Mouse (Mus musculus) brain, embryonic 18.5 days (tissue): ENCODE measurements around the gene Trim75.

Source experiments
- DNase-seq: peaks from one replicate; pipeline ENCODE4 v3.0.0-alpha.2; 2012; ENCODE audit warnings: low read depth, low spot score

Gene Trim75

GRCm38 (mm10) chr8:64944831-64945230 is 42.8 kb downstream of the Trim75 start:
- no peak for DNase-seq

- no peak for DNase-seq
Measured at GRCm38 (mm10) chr8:64942946-64943345, 44.7 kb downstream of the Trim75 start.

DNA sequence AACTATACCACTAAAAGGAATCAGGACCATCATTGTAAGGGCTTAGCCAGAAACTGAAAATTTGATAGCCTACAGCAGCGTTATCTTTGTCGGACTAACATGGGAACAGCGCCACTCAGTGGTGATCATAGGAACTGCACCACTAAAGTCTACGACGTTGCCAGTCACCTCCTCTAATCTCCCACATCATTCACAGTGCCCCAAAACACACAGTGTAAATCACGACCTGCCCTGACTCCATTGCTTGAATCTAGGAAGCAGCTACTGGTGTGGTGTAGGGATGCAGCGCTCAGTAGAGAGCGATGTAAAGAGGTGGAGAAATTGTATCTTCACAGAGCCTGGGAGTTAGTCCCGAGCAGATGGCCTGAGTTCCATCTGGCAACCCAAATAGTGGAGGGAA is 46.1 kb downstream of the Trim75 start:
- no peak for DNase-seq

DNA sequence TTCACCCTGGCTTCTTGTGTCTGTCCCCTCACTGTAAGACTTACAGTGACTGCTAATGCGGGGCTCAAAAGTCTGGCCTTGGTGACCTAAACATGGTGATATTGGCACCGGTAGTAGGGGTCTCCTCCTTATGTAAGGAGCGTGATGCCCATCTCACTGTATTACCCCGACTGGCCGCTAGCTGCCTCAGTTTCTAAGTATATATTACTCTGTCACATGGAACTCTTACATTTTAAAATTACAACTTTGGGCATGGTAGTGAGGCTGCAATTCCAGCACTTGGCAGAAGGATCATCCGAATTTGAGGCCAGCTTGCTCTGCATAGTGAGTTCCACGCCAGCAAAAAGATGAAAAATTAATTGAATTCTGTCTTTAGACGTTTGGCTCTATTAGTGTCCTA is 46.6 kb downstream of the Trim75 start:
- DNase-seq, result no peak

DNA sequence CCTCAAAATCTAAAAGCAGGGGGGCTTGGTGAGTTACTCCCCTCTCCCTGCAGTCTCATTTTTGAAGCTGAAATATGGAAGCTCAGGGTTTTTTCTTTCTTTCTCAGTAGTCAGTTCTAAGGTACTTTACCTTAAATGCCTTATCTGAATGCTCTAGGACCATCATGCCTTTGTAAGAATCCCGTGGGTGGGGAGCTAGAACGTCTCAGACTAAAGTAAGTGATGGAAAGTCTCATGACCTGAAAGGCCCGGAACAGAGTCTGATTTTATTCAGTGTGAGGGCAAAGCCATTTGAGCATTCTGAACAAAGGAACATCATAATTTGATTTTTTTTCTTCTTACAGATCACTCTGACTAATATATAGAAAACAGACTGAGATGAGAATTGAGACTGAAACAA is 52.6 kb downstream of the Trim75 start:
- no peak for DNase-seq
